Mouse (Mus musculus) thymus, adult 18-20 months (tissue): Measurements from ENCODE around the gene Gm10521.
"Not testable (repeated sequence)": the region's sequence is repeated elsewhere in the genome, so short reads cannot be mapped to it uniquely, and the experiment has no call there.

Experiments used
- DNase-seq, 2 experiments: peaks; one replicate each; pipeline ENCODE4 v3.0.0; 2022; ENCODE audit warnings: mixed read lengths in 2 of 2

Gene Gm10521

DNA sequence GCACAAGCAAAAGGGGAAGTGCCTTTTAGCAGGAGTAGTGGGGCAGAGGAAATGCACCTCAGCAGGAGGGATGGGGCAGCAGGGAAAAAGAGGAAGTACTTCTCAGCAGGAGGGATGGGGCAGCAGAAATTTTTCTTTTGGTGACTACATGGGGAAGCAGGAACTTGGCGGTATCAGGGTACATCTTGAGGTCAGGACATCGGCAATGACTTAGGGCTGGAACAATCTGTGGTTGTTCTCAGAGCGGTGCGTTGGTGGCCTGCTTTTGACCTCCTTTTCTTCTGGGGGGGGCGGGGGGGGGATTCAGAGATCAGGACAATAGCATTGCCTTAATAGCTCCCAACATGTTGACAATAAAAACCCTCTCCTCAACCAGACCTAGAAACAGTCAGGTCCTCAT is at the start of gene Gm10521:
TSS of gene Gm10521 (plus strand) at position 301 of the 400 bp plus-strand sequence.
- not testable (repeated sequence) for DNase-seq

DNA sequence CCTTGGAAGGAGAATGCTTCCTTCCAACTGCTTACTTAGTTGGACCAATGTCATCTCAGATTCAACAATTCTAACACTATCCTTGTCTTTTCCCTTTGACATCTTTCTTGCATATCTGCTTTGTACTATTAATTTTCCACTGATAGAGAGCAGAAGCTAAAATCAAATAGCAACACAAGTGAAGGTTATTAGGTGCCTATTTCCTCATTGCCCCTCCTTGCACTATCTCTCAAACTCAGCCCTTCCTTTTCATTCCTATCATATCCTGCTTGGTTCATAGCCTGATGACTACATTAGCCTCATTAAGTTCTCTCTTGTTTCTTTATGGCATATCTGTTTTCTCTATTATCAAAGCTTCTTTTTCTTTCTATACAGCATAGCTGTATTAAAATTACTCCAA is 47.3 kb upstream of the Gm10521 start:
- no peak for DNase-seq

DNA sequence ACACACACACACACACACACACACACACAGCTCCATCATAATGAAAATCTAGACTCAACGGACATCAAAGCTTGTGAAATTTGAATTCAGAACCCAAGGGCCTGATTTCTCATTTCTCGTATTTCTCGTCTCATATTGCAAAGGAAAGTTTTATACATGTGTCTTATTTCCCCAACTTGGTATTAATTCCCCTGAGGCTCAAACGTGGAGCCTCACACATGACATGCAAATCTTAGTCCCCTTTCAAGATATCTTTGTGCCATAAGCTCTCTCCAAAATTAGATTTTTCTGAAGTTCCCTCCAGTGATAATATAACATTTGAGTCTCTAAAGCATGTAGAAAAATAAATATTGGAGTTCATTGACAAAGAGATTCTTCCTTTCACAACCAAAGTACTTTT is 46.7 kb upstream of the Gm10521 start:
- no peak for DNase-seq

DNA sequence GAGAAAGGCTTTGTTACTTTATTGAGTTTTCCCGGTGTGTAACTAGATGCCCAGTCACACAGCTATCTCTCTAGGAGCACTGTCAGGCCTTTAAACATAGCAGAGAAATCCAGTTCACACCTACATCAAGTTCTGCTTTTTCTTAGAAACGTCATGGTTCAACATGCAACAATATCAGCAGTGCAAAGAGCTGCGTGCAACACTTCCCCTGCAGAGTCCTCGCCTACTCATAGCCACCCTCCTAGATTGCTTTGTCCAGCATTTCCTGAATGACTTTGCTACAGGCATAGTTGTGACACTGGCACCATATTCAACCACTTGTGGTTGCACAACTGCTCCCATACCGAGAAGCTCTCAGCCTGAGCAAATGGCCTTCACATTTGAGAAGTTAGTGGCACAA is 46.0 kb upstream of the Gm10521 start:
- DNase-seq: no peak

DNA sequence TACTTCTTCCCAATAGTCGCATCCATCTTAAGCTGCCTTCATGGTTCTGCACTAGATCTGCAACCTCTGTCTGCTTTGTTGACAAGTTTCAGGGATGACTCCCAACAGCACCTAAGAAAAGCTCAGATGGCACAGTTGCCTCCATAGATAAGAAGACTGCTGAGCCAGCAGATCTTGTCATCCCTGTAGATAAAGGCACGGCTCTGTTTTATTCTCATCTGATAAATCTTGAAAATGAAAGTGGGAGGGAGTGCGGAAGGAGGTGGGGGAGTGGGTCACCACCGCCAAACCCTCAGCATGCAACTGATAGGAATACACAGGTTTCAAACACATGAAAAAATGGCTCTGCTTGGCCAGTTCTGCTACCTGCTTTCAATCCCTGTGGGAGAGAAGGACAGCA is 30.0 kb upstream of the Gm10521 start:
- no peak for DNase-seq

DNA sequence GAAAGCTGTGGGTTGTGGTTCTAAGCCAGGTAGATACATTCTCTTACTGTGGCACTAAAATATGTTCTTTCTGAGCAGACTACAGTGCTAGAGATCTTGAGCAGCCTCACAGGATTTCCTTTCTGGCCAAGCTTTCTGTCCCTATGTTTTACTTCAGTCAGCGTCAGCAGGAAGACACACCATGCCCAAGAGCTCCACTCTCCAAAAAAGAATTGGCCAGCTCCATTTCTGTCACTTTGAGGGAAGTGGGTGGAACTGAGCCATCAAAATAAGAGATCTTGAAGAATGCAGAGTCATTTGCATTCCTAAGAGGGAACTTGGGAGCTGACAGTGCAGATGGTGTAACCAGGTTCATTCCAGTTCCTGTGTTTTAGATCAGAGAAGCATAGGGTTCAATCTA is 8.5 kb upstream of the Gm10521 start:
- DNase-seq: no peak

DNA sequence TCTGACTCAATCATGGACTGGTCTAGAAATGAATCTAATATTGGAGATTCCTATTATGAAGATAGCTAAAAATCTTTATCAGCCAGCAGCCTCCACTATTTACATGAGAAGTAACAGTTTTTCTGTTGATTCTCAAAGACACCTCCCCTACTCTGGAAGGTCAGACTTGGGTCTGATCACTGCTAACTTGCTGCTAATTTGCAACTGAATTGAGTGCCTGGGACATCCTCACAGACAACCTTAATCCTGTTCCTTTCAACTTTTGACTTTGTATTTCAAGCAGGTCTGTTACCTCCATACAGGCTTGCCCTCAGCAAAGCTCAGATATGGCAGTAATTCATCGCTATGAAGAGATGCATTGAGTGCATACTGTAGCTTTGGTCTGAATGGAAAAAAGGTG is 8.5 kb downstream of the Gm10521 start:
- DNase-seq: no peak

DNA sequence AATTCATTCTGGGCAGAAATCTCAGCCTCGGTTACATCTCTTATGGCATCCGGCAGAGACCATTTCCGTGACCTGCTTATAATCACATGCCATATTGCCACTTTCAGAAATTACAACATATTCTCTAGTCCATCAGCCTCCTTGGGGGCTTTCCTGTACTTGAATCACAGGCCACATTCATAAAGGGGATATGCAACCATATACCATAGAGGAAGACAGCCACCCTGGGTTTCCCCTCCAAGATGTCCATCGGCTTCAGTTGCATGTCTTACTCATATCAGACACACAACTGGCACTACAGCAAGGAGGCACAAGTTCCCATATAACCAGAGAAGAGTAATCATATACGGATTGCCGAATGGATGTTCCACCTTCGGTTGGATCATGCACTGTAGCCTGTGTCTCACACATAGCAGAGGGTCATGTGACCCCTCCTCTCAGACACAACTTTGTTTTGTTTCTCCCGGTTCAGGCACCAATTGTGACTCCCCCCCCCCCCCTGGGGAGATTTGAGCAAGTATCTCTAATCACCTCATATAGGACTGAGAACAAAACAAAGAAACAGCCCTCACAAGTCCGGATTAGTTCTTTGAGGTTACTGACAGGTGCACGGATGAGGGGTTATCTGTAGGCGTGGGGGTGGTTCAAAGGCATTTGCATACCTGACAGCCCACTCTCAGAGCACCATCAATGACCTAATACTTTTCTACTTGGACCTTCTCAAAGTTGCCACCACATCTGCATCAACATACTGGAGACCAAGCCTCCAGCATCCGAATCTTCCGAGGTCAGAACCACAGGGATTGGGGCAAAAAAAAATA is 20.4 kb downstream of the Gm10521 start:
- DNase-seq: peak in 1 of 2 experiments; percentile 46

DNA sequence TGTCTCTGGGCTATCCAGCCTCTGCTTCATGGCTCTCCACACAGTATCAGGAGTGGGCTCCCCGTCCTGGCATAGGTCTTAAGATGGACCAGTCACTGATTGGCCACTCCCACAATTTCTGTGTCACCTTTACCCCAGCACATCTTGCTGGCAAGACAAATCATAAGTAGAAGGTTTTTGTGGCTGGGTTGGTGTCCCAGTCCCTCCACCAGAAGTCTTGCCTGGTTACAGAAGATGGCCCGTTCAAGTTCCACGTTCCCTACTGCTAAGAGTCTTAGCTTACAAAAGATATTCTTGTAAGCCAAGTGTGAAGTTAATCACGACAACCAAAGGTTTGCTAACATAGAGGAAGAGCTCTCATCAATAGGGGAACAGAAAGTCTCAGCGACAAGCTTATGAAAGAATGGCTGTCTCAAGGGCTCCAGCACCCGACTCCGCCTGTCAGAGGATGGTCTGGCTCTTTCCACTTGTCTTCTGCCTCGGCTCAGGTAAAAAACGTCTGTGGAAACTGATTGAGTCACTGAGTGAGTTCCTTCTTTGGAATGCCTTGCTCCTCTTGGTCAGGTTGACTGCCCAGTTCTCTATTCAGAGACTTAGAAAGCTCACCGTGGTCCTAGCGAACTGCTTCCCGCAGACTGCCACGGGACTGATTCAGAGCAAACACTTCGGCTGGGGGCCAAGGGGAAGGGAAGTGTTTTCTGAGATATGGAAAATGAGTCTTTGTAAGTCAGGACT is 22.0 kb downstream of the Gm10521 start, which contains the start of gene Slamf6:
TSS of gene Slamf6 (plus strand) at position 211 of the 735 bp plus-strand sequence.
- peak in 1 of 2 experiments; percentile 45 for DNase-seq

DNA sequence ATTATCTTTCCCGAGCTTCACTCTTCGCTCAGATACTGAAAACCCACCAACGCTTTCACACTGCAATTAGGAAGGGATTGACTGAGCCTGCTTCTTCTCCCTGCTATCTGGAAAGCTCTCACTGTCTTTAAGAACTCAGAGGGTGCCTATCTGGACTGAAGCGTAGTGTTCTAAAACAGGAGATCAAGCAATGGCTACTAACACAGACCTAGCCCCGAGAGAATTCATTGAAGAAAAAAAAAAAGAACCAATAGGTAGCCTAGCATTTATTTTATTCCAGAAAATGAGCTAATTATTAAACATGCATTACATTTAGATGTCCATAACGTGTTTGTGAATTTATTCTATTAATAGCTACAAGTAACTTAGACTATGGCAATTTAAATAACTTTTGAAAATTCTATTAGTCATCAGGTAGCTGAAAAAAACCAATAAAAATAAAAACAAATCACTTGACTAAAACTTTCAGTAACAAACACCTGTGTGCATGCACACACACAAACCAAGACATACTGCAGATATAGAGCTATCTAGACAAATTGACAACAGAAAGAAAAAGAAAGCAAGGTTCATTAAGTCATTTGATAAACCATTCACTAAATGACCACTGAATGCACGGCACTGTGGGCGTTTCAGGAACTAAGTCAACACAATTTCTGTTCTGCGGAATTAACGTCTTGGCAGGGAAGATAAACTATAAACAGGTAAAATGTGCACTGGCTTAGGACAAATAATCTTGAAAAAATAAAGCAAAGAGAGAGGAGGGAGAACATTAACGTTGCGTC is 22.9 kb downstream of the Gm10521 start:
- no peak for DNase-seq

DNA sequence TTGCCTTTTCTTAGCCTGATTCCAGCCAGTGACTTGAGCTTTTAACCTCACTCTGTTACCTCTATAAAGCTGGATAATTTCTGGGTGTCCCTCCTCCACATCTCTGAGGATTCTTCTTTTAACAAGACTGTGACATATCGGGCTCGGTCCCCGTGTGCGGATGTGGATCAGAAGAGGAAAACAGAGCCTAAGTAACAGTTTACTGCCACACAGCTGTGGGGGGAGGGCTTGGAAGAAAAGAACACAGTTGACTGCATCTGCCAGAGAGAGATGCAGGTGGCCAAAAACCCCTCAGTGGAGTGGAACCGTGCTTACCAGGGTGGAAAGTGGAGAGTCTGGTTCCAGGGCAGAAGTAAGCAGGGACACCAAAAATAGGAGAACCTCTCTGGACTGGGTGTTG is 23.7 kb downstream of the Gm10521 start:
- peak; percentile 76 to 91 for DNase-seq

DNA sequence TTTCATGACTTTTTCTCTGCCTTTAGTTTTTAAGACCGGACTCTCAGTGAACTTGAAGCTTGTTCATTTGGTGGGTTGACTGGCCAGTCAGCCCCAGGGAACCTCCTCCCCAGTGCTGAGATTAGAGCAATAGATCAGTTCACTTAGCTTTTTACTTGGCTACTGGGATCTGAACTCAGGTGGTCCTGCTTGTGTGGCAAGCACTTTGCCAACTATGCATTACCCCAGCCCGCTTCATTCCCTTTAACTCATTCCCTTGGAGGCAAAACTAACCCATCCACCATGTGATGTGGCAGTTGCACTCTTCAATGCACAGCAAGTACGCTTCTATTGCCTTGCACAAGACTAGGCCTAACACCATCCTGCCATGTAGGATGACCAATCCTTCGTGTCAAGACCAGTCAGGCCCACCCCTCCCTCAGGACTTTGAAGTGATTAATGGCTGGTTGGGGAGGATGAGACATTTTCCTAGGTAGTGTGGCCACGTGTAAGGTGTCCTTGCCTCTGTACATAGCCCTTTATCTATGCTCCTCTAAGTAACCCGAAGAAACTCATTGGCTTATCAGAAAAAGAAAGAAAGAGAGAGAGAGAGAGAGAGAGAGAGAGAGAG is 24.5 kb downstream of the Gm10521 start:
- no peak for DNase-seq

DNA sequence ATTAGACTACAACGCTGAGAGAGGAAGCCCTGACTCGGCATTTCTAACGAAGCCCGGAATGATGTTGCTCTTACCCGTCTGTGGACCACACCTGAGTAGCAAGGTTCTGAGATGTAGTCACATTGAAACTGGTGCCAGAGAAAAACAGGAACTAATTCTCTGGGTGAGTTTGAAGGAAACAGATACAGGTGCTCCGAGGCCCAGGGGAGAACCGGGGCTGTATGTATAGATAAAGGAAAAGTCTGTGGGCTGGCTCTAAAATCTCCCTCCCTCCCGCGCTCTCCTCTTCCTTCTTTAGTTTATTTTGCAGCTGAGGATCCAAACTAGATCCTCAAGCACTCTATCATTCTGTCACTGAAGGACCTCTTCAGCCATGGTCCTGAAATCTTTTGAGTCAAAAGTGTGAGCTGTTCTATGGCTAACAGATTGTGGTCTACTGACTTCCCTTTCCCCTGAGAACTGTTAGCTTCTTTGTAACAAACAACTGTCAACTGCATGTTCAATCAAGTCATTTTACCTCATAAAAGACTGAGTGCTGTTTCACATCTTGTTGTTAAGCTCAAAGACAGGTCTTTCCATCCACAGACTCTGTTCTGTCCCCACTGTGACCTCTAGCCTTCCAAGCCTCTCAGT is 25.6 kb downstream of the Gm10521 start:
- peak in 1 of 2 experiments; percentile 63 for DNase-seq

DNA sequence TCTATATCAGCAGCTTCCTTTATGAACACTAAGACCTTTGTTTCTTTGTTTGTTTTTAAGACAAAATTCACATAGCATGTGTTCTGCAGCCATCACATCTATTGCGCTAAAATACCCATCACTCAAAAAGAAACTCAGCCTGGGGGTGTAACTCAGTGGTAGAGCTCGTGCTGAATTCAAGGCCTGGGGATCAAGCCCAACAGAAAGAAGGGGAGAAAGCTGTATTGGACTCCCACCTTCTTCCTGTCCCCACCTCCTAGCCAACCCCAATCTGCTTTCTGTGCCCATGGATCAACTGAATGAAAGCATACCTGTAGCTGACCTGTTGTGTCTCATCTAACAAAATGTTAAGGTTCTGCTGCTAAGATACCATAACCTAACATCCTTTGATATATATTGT is 26.2 kb downstream of the Gm10521 start:
- DNase-seq: no peak

DNA sequence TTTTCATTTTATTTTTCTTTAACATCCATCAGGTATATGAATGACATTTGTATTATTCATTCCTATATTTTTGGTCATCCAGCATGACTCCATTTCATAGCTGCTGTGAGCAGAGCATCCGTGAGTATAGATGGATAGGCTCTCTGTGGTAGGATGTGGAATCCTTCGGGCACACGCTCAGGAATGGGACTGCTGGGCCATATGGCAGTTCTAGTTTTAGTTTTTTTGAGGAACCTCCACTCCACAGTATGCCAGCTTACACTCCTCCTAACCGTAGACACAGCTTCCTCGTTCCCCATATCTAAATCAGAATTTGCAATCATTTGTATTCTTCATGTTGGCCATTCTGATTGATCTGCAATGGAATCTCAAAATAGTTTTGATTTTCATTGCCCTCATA is 27.4 kb downstream of the Gm10521 start:
- DNase-seq: no peak

DNA sequence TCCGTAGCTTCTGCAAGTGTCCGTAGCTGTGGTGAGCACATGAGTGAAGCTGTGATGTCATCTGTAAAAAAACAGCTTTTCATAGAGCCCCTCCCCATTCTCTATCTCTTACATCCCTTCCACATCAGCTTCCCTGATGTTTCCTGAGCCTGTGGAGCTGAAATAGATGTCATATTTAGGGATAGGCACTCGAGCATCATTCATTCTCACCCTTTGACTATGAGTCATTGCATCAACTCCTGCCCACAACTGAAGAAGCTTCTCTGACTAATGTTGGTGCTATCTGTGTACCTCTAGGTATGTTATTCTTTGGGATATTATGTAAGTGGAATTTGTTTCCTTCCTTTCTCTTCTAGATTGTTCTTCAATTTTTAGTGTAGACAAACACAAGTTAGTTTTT is 29.4 kb downstream of the Gm10521 start:
- no peak for DNase-seq

DNA sequence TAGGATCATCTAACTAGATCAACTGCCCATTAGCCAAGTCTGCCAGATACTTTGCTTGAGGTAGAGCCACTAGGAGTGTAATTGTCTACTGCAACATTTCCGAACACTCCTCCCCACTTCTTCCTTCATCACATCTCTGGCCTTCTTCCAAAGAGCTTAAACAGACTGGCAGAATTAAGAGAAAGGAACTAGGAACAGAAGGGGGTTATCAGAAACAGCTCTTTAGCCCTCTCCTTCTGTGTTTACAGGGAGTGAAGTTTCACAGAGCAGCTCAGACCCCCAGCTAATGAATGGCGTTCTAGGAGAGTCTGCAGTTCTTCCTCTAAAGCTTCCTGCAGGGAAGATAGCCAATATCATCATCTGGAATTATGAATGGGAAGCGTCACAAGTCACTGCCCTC is 38.4 kb downstream of the Gm10521 start:
- no peak for DNase-seq

DNA sequence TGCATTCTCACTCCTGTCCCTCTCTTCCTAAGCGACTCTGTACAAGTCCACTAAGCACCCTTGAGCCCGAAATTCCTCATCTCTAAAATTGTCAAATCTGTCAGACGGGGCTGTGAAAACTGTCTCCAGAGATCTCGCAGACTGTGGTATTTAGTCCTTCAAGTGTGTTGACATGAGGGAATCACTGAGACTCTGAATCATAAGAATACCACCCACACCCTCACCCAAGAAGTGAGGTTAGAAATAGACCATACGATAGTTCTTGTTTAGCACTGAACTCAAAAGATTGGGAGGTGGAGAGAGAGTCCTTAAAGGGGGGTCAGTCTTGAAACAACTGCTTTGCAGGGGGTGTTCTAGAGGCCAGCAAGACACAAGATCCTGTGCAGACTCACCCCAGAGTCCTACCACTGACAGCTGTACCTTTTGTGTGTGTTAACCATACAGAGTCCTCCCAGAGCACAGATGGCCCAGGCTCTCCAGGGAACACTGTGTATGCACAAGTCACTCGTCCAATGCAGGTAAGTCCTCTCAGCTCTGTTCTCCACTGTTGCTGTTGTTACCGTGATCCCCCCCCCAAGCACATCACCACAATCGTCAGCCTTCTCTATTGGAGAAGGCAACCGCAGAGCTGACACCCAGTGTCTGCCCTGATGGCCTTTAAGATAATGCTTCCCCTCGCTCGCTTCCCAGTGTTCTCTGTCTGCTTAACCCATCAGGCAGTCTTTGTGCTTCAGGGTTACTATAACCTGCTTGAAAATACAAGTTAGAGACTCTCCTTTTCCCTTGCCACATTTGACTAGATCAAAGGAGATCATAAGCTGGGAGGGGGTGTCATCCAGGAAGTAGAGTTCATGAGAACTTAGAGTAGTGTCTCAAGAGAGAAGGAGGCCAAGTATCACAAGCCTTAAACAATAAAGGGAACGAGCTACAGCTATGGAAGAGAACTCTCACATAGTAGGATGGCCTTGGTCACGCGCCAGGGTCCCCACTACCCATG is 43.8 kb downstream of the Gm10521 start:
- DNase-seq: no peak

DNA sequence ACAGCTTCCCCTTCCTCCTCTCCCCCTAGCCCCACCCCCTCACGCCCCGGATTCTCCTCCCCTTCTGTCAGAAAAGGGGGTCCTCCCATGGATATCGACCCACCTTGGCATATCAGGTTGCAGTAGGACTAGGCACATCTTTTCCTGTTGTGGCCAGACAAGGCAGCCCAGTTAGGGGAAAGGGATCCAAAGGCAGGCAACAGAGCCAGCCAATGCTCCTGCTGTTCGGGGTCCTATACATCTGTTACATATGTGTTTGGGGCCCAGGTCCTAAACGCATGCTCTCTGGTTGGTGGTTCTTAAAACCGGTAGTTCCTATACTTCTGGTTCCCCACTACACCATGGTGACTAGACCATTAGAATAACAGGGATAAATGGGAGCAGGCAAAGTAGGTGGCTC is 45.2 kb downstream of the Gm10521 start:
- no peak for DNase-seq

DNA sequence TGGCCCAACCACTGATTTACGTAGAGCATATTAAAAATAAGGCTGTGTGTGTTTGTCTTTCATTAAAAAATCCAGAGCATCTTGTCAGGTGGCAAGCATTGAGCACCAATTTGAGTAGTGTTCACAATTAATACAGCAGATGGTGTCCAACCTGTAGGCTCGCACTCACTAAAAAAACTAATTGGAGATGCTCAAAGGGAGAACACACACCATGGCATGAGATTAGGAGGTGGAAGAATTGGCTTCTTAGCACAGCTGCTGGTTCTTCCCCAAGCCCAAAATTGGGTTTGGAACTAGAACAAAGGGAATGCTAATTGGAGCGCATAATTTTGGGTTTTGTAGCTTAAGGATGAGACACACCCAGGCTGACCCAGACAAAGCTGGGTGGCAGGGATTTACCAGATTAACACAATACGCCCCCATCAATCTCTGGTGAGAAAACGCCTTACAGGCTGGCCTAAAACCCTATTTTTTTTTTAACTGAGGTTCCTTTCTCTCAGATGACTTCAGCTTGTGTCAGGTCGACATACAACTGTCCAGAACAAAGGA is 51.1 kb downstream of the Gm10521 start:
- no peak for DNase-seq
